Mouse (Mus musculus) stomach, embryonic 14.5 days (tissue): Measurements from ENCODE around the gene Fam241a. TPM values are rescaled to one million over a fixed set of nuclear protein-coding genes. Genes with fewer than 3 reads are reported as not detected.

Source experiments
- ATAC-seq: fragments of 200-750 bp; cut with Nextera tagmentation; 2 replicates; pipeline ENCODE4 v1.8.0; 2017; ENCODE audit warnings: low read depth, moderate TSS enrichment; ENCODE audit not compliant: insufficient number of reproducible peaks, insufficient read depth, low FRiP score
- H3K27ac ChIP-seq: fragments of 300-500 bp; sonication (generic); 2 replicates; pipeline ENCODE4 v1.5.1; 2014; ENCODE audit warnings: mild to moderate bottlenecking, low read length, moderate library complexity, mixed read lengths
- H3K27me3 ChIP-seq: fragments of 300-500 bp; sonication (generic); 2 replicates; pipeline ENCODE4 v1.6.1; 2014; ENCODE audit warnings: low read length, control low read depth, mixed read lengths; ENCODE audit not compliant: control insufficient read depth, insufficient read depth
- H3K36me3 ChIP-seq: fragments of 300-500 bp; sonication (generic); 2 replicates; pipeline ENCODE4 v1.6.1; 2014; ENCODE audit warnings: mild to moderate bottlenecking, control low read depth, low read length, moderate library complexity, mixed read lengths; ENCODE audit not compliant: control insufficient read depth, insufficient read depth
- H3K4me1 ChIP-seq: fragments of 300-500 bp; sonication (generic); 2 replicates; pipeline ENCODE4 v1.6.1; 2014; ENCODE audit warnings: low read length, control low read depth, mixed read lengths; ENCODE audit not compliant: control insufficient read depth, insufficient read depth
- H3K4me2 ChIP-seq: fragments of 300-500 bp; sonication (generic); replicated peaks from 2 replicates; pipeline ENCODE4 v1.6.1; 2014; ENCODE audit warnings: low read depth, low read length, control low read depth
- H3K4me3 ChIP-seq: fragments of 300-500 bp; sonication (generic); 2 replicates; pipeline ENCODE4 v1.5.1; 2014; ENCODE audit warnings: low read depth, low read length, control low read depth
- H3K9ac ChIP-seq: fragments of 300-500 bp; sonication (generic); replicated peaks from 2 replicates; pipeline ENCODE4 v1.6.1; 2014; ENCODE audit warnings: low read depth, mild to moderate bottlenecking, control low read depth, low read length, moderate library complexity, mixed read lengths
- H3K9me3 ChIP-seq: fragments of 300-500 bp; sonication (generic); 2 replicates; pipeline ENCODE4 v1.6.1; 2016; ENCODE audit warnings: low read depth, low read length, control low read depth; ENCODE audit not compliant: control insufficient read depth
- WGBS: fragments of 180-500 bp; shearing (Covaris S2); extraction: QIAGEN DNeasy Blood & Tissue Kit; methylation state at CpG from one replicate; pipeline ENCODE4 v1.1.7; 2014; 5-methylcytosine and 5-hydroxymethylcytosine counted together
- polyA plus RNA-seq: library from polyadenylated mRNA; unstranded; fragments of >200 nt; fragmentation: Nextera tagmentation; extraction: Ambion mirVana; gene quantifications from 2 replicates; pipeline ENCODE4 v1.2.1, GENCODE M21; 2014

Fam241a gene
- polyA plus RNA-seq, 1 experiment from 2014 or later, result 17.0 TPM

DNA sequence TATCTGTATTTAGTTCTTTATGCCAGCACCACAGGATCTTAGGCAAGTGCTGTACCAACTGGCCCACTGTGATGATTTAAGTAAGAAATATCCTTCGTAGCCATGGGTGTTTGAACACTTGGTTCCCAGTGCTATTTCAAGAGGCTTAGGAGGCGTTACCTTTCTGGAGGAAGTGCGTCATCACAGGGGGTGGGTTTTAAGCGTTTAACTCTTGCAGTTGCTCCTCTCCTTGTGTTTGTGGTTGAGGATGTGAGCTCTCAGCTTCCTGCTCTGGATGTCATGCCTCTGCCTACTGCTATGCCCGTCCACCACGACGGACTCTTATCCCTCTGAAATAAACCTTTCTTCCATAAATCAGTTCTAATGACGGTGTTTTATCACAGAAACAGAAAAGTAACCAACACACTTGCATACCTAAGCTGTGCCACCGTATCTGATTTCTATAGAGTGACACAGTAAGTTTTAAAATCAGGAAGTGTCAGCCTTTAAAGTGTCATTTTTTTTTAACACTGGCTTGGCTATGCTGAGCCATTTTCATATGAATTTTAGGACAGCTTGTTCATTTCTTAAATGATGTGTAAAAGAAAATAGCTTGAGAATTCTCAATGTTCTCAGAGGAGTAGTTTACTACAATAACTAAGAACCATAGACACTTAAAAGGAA is 22.0 kb upstream of the Fam241a start:
- H3K9me3 ChIP-seq, result no peaks in the 10 kb centered on the region
- H3K9ac ChIP-seq, result no peak overlapping the region
- no peak for ATAC-seq
- no peak overlapping the region for H3K4me3 ChIP-seq
- H3K4me1 ChIP-seq, result 0 out of 2 replicates have a peak, but pooled peaks cover 3% of the 10 kb centered on the region
- WGBS, result 70% methylated on average over 9 of the region's 9 CpGs
- H3K27me3 ChIP-seq, result no peaks in the 10 kb centered on the region
- no peak overlapping the region for H3K27ac ChIP-seq
- no peak overlapping the region for H3K4me2 ChIP-seq
- H3K36me3 ChIP-seq, result no peaks in the 10 kb centered on the region

- Histone ChIP-seq H3K27me3 (no peaks in the 10 kb centered on the region), H3K4me1 (0 out of 2 replicates have a peak, but pooled peaks cover 3% of the 10 kb centered on the region), H3K27ac (no peak overlapping the region), H3K9me3 (no peaks in the 10 kb centered on the region), H3K4me3 (no peak overlapping the region), H3K4me2 (no peak overlapping the region), H3K9ac (no peak overlapping the region), H3K36me3 (no peaks in the 10 kb centered on the region)
- WGBS, result 93% methylated on average over 3 of the region's 3 CpGs
- no peak for ATAC-seq
Observed at GRCm38 (mm10) chr3:127917549-127917948, 21.4 kb upstream of the Fam241a start.

DNA sequence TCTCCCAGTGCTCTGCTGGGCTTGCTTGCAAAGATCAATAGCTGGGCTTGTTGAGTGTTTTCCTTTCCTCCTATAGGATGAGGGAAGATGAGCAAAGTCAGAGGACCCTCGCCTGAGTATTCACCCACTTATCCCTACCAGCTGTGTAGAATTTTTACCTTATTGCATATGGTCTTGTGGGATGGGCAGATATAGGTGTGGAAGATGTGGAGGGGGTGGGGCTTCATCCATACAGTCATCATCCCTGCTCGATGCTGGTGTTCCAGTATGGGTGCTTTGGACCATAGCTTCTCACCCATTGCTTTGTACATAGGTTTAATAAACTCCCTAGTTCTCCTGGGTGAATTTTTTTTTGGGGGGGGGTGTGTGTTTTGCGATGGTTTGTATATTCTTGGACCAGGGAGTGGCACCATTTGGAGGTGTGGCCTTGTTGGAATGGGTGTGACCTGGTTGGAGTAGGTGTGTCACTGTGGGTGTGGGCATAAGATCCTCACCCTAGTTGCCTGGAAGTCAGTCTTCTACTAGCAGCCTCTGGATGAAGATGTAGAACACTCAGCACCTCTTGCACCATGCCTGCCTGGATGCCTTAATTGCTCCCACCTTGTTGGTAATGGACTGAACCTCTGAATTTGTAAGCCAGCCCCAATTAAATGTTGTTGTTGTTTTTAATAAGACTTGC is 19.7 kb upstream of the Fam241a start:
- H3K4me3 ChIP-seq, result no peak overlapping the region
- no peak overlapping the region for H3K27ac ChIP-seq
- WGBS, result 80% methylated on average over 3 of the region's 3 CpGs

DNA sequence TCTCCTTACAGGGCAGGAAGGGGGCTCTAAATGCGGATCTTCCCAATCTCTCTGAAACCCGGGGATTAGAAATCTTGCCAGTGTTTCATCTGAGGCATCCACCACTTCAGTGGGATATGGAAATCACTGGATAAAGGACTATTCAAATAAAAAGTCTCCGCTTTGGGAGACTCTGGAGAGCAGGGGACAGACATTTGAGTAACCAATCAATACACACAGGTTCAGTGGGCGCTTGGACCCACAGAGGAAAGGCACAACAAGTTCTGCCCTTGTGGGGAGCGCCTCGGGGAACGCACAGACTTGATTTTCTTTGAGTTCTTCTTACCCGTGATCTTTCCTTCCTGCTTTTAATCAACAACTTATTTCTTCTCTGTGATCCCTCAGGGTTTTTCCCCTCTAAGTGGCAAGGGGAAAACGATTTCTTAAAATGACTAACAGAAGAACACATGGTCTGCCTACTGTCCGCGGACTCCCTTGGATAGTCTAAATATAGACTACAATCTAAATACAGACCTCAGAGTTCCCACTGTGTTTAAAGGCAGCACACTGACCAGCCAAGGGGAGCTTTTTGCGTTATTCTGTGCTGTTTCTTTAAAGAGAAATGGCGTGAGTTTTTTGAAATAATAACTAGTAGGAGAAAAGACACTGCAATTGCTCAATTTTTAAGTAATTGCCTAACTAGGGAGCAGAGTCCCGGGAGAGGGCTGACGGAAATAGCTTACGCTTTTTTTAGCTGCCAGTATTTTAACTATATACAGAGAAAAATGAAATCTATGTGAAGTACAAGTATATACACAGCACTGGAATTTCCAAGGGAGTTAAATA is 18.0 kb upstream of the Fam241a start:
- Histone ChIP-seq H3K36me3 (no peaks in the 10 kb centered on the region), H3K4me1 (0 out of 2 replicates have a peak, but pooled peaks cover 3% of the 10 kb centered on the region), H3K27me3 (no peaks in the 10 kb centered on the region), H3K9me3 (0 out of 2 replicates have a peak, but pooled peaks cover 2% of the 10 kb centered on the region), H3K4me2 (peak overlapping the region; percentile 13; the same call in 1 of the 2 replicates), H3K4me3 (no peak overlapping the region), H3K27ac (peak overlapping the region; percentile 67; the same call in 1 of the 2 replicates), H3K9ac (no peak overlapping the region)
- ATAC-seq, result peak; percentile 53; the same call in 1 of the 2 replicates
- WGBS, result 32% methylated on average over 16 of the region's 16 CpGs

More for the DNA sequence above, 19.7 kb upstream of the Fam241a start:
- Histone ChIP-seq H3K9me3 (no peaks in the 10 kb centered on the region), H3K4me2 (no peak overlapping the region), H3K36me3 (no peaks in the 10 kb centered on the region), H3K27me3 (no peaks in the 10 kb centered on the region), H3K9ac (no peak overlapping the region), H3K4me1 (0 out of 2 replicates have a peak, but pooled peaks cover 3% of the 10 kb centered on the region)
- no peak for ATAC-seq

DNA sequence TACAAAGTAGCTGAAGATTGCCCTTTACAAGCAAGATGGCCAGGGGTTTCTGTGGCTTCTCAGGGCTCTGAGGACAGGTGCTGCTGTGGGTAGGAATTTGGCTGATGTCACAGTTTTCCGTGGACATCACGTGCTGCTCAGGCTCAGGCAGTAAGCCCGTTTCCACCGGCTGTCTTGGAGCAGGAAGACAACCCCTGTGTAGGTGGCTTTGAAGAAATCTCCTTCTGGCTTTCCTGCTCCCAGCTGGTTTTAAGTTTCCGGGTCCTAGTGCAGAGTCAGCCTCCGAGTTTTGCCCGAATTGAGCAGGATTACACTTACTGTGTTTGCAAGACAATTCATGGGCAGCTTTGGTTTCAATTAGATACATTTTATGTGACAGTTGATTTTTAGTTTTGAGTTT is 13.8 kb upstream of the Fam241a start:
- Histone ChIP-seq H3K9me3 (0 out of 2 replicates have a peak, but pooled peaks cover 3% of the 10 kb centered on the region), H3K4me3 (no peak overlapping the region), H3K4me1 (no peaks in the 10 kb centered on the region), H3K4me2 (no peak overlapping the region), H3K36me3 (no peaks in the 10 kb centered on the region), H3K9ac (no peak overlapping the region), H3K27ac (no peak overlapping the region), H3K27me3 (no peaks in the 10 kb centered on the region)
- 85% methylated on average over 7 of the region's 7 CpGs for WGBS
- ATAC-seq, result no peak

- no peak overlapping the region; the same call in 1 of the 2 replicates for H3K27ac ChIP-seq
- no peak for ATAC-seq
- peak overlapping the region; percentile 61 for H3K4me3 ChIP-seq
- H3K9ac ChIP-seq, result peak overlapping the region; percentile 58
- H3K4me2 ChIP-seq, result peak overlapping the region; percentile 67
- H3K27me3 ChIP-seq, result no peaks in the 10 kb centered on the region
- H3K9me3 ChIP-seq, result no peaks in the 10 kb centered on the region
- no peaks in the 10 kb centered on the region for H3K4me1 ChIP-seq
- H3K36me3 ChIP-seq, result no peaks in the 10 kb centered on the region
- 38% methylated on average over 7 of the region's 7 CpGs for WGBS
Observed at GRCm38 (mm10) chr3:127894981-127895779, 944 bp downstream of the Fam241a start.

DNA sequence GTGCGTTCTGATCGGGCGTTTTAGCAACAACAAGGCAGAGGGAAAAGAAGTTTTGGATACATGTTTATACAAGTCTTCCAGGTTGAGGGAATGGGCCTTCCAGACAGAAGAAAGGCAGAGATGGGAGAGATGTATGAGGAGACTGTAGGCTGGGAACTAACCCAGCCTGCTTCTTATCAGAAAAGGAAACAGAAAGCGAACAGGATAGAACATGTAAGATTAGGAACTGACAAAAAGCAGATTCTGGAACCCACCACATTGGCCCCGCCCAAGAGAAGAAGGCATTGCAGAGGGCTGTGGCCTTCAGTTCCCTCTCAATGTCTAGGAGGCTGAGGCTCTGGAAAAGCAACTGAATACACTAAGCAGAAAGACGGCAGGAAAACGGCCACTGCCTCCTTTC is 2.2 kb downstream of the Fam241a start:
- Histone ChIP-seq H3K27me3 (no peaks in the 10 kb centered on the region), H3K4me1 (no peaks in the 10 kb centered on the region), H3K4me2 (no peak overlapping the region), H3K9me3 (no peaks in the 10 kb centered on the region), H3K4me3 (no peak overlapping the region), H3K9ac (no peak overlapping the region), H3K27ac (no peak overlapping the region), H3K36me3 (no peaks in the 10 kb centered on the region)
- 65% methylated on average over 7 of the region's 7 CpGs for WGBS
- ATAC-seq, result no peak

- no peak overlapping the region for H3K9ac ChIP-seq
- H3K4me3 ChIP-seq, result no peak overlapping the region
- no peak overlapping the region for H3K4me2 ChIP-seq
- no peak for ATAC-seq
- H3K27me3 ChIP-seq, result no peaks in the 10 kb centered on the region
- H3K4me1 ChIP-seq, result no peaks in the 10 kb centered on the region
- H3K27ac ChIP-seq, result no peak overlapping the region
- no peaks in the 10 kb centered on the region for H3K9me3 ChIP-seq
- 44% methylated on average over 10 of the region's 10 CpGs for WGBS
- no peaks in the 10 kb centered on the region for H3K36me3 ChIP-seq
Observed at GRCm38 (mm10) chr3:127891906-127892305, 4.2 kb downstream of the Fam241a start.
